Mouse (Mus musculus) G1E (cell line): ENCODE results near the gene Lefty2.

Experiments used
- CTCF ChIP-seq: IDR thresholded peaks from 2 replicates; pipeline ENCODE4 v1.5.1; 2012; ENCODE audit warnings: low read depth, low read length, inconsistent platforms, mixed read lengths
- GATA2 ChIP-seq: IDR thresholded peaks from 2 replicates; pipeline ENCODE4 v1.6.1; 2012; ENCODE audit warnings: low read depth, low read length, inconsistent platforms, borderline replicate concordance

DNA sequence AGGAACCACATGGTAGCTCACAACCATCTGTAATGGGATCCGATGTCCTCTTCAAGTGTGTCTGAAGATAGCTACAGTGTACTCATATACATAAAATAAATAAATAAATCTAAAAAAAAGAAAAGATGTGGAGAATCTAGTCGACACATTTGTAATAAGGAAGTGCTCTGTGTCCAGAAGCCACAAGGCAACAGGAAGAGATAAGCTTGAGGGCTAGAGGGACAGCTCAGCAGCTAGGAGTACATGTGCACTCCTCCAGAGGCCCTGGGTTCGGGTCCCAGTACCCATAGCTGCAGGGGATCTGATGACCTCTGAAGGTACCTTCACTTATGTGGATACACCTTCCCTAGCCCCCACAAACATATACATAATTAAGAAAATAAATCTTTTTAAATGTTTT is 11.1 kb upstream of the Lefty2 start:
- TF ChIP-seq CTCF (no peak), GATA2 (no peak)
